Mouse (Mus musculus): Measurements from ENCODE around the gene Ttc39d. TPM values are rescaled to one million over a fixed set of nuclear protein-coding genes. Genes with fewer than 3 reads are reported as not detected.
"Not testable (repeated sequence)": the region's sequence is repeated elsewhere in the genome, so short reads cannot be mapped to it uniquely, and the experiment has no call there.

Gene Ttc39d
- polyA plus RNA-seq, 1 experiment from 2014 or later: not detected

GRCm38 (mm10) chr17:80172761-80173160 lies 34.5 kb upstream of the Ttc39d start:
- 95% methylated on average over 5 of the region's 5 CpGs for WGBS
- Histone ChIP-seq H3K9ac (replicated peaks) (no peak overlapping the region), H3K36me3 (no peaks in the 10 kb centered on the region), H3K27ac (replicated peaks) (no peak overlapping the region), H3K4me1 (peaks cover 15% of the 10 kb centered on the region), H3K9me3 (no peaks in the 10 kb centered on the region), H3K4me2 (replicated peaks) (no peak overlapping the region), H3K27me3 (no peaks in the 10 kb centered on the region), H3K4me3 (no peak overlapping the region)
- ATAC-seq (replicated peaks): no peak

GRCm38 (mm10) chr17:80173708-80174107 lies 33.6 kb upstream of the Ttc39d start:
- Histone ChIP-seq H3K27ac (replicated peaks) (no peak overlapping the region), H3K36me3 (no peaks in the 10 kb centered on the region), H3K4me3 (no peak overlapping the region), H3K4me2 (replicated peaks) (no peak overlapping the region), H3K9ac (replicated peaks) (no peak overlapping the region), H3K27me3 (no peaks in the 10 kb centered on the region), H3K4me1 (peaks cover 6% of the 10 kb centered on the region), H3K9me3 (no peaks in the 10 kb centered on the region)
- ATAC-seq (replicated peaks): no peak
- WGBS: 91% methylated on average over 2 of the region's 2 CpGs

GRCm38 (mm10) chr17:80174146-80174545 lies 33.1 kb upstream of the Ttc39d start:
- no peak overlapping the region for H3K4me3 ChIP-seq
- H3K9ac ChIP-seq (replicated peaks): no peak overlapping the region
- no peaks in the 10 kb centered on the region for H3K27me3 ChIP-seq
- no peak for ATAC-seq (replicated peaks)
- peaks cover 1% of the 10 kb centered on the region for H3K4me1 ChIP-seq
- WGBS: 79% methylated on average over 3 of the region's 3 CpGs
- H3K4me2 ChIP-seq (replicated peaks): no peak overlapping the region
- H3K9me3 ChIP-seq: no peaks in the 10 kb centered on the region
- H3K27ac ChIP-seq (replicated peaks): no peak overlapping the region
- no peaks in the 10 kb centered on the region for H3K36me3 ChIP-seq

GRCm38 (mm10) chr17:80174699-80175385 lies 32.4 kb upstream of the Ttc39d start:
- 83% methylated on average over 19 of the region's 19 CpGs for WGBS
- no peak; the same call in 1 of the 2 replicates for ATAC-seq (replicated peaks)
- H3K4me3 ChIP-seq: no peak overlapping the region
- H3K27ac ChIP-seq (replicated peaks): no peak overlapping the region
- H3K36me3 ChIP-seq: no peaks in the 10 kb centered on the region
- H3K4me2 ChIP-seq (replicated peaks): no peak overlapping the region
- H3K4me1 ChIP-seq: no peaks in the 10 kb centered on the region
- H3K27me3 ChIP-seq: no peaks in the 10 kb centered on the region
- no peaks in the 10 kb centered on the region for H3K9me3 ChIP-seq
- no peak overlapping the region for H3K9ac ChIP-seq (replicated peaks)

GRCm38 (mm10) chr17:80175386-80175739 lies 31.9 kb upstream of the Ttc39d start:
- WGBS: 66% methylated on average over 4 of the region's 4 CpGs
- ATAC-seq (replicated peaks): no peak
- Histone ChIP-seq H3K4me3 (no peak overlapping the region), H3K9ac (replicated peaks) (no peak overlapping the region), H3K4me2 (replicated peaks) (no peak overlapping the region), H3K27ac (replicated peaks) (no peak overlapping the region), H3K4me1 (no peaks in the 10 kb centered on the region), H3K36me3 (no peaks in the 10 kb centered on the region), H3K27me3 (no peaks in the 10 kb centered on the region), H3K9me3 (no peaks in the 10 kb centered on the region)

- Histone ChIP-seq H3K4me2 (replicated peaks) (no peak overlapping the region), H3K36me3 (no peaks in the 10 kb centered on the region), H3K27ac (replicated peaks) (no peak overlapping the region), H3K4me1 (no peaks in the 10 kb centered on the region), H3K9me3 (no peaks in the 10 kb centered on the region), H3K9ac (replicated peaks) (no peak overlapping the region), H3K4me3 (no peak overlapping the region), H3K27me3 (no peaks in the 10 kb centered on the region)
- WGBS: 94% methylated on average over 3 of the region's 3 CpGs
- ATAC-seq (replicated peaks): no peak
Measured at GRCm38 (mm10) chr17:80175966-80176365, 31.3 kb upstream of the Ttc39d start.

- H3K27ac ChIP-seq (replicated peaks); H3K4me3 ChIP-seq; H3K27me3 ChIP-seq; H3K9me3 ChIP-seq; H3K9ac ChIP-seq (replicated peaks); H3K4me2 ChIP-seq (replicated peaks); ATAC-seq (replicated peaks); H3K36me3 ChIP-seq; H3K4me1 ChIP-seq: not testable (repeated sequence)
- WGBS: over 99% methylated on average over 3 of the region's 3 CpGs
Measured at GRCm38 (mm10) chr17:80178846-80179245, 28.4 kb upstream of the Ttc39d start.

GRCm38 (mm10) chr17:80179959-80180358 lies 27.3 kb upstream of the Ttc39d start:
- Histone ChIP-seq H3K27me3 (no peaks in the 10 kb centered on the region), H3K4me3 (no peak overlapping the region), H3K9ac (replicated peaks) (no peak overlapping the region), H3K4me1 (no peaks in the 10 kb centered on the region), H3K9me3 (no peaks in the 10 kb centered on the region), H3K36me3 (no peaks in the 10 kb centered on the region), H3K4me2 (replicated peaks) (no peak overlapping the region), H3K27ac (replicated peaks) (no peak overlapping the region)
- peak; percentile 91 for ATAC-seq (replicated peaks)
- under 1% methylated on average over 6 of the region's 6 CpGs for WGBS

GRCm38 (mm10) chr17:80180468-80180867 lies 26.8 kb upstream of the Ttc39d start:
- no peak overlapping the region for H3K27ac ChIP-seq (replicated peaks)
- no peaks in the 10 kb centered on the region for H3K4me1 ChIP-seq
- no peaks in the 10 kb centered on the region for H3K9me3 ChIP-seq
- no peak overlapping the region for H3K4me3 ChIP-seq
- H3K9ac ChIP-seq (replicated peaks): no peak overlapping the region
- no peaks in the 10 kb centered on the region for H3K27me3 ChIP-seq
- ATAC-seq (replicated peaks): peak; percentile 44; the same call in 1 of the 2 replicates
- H3K36me3 ChIP-seq: no peaks in the 10 kb centered on the region
- no peak overlapping the region for H3K4me2 ChIP-seq (replicated peaks)

- Histone ChIP-seq H3K9me3 (no peaks in the 10 kb centered on the region), H3K36me3 (no peaks in the 10 kb centered on the region), H3K27me3 (no peaks in the 10 kb centered on the region), H3K9ac (replicated peaks) (no peak overlapping the region), H3K4me1 (no peaks in the 10 kb centered on the region), H3K27ac (replicated peaks) (no peak overlapping the region), H3K4me3 (no peak overlapping the region), H3K4me2 (replicated peaks) (no peak overlapping the region)
- 86% methylated on average over 9 of the region's 10 CpGs for WGBS
- ATAC-seq (replicated peaks): no peak
Measured at GRCm38 (mm10) chr17:80183615-80184014, 23.6 kb upstream of the Ttc39d start.

- WGBS: 73% methylated on average over 5 of the region's 5 CpGs
- H3K4me1 ChIP-seq: no peaks in the 10 kb centered on the region
- no peak overlapping the region for H3K4me3 ChIP-seq
- H3K9me3 ChIP-seq: no peaks in the 10 kb centered on the region
- ATAC-seq (replicated peaks): no peak
- no peak overlapping the region for H3K4me2 ChIP-seq (replicated peaks)
- no peak overlapping the region for H3K9ac ChIP-seq (replicated peaks)
- H3K27me3 ChIP-seq: no peaks in the 10 kb centered on the region
- no peak overlapping the region for H3K27ac ChIP-seq (replicated peaks)
- peaks cover 34% of the 10 kb centered on the region for H3K36me3 ChIP-seq
Measured at GRCm38 (mm10) chr17:80193075-80193474, 14.2 kb upstream of the Ttc39d start.

GRCm38 (mm10) chr17:80199160-80199778 lies 8.0 kb upstream of the Ttc39d start:
- ATAC-seq (replicated peaks): peak; percentile 57; the same call in 1 of the 2 replicates
- Histone ChIP-seq H3K9me3 (no peaks in the 10 kb centered on the region), H3K27ac (replicated peaks) (no peak overlapping the region), H3K36me3 (peaks cover 81% of the 10 kb centered on the region), H3K27me3 (no peaks in the 10 kb centered on the region), H3K4me3 (no peak overlapping the region), H3K4me2 (replicated peaks) (no peak overlapping the region), H3K9ac (replicated peaks) (no peak overlapping the region), H3K4me1 (peaks cover 13% of the 10 kb centered on the region)
- WGBS: 95% methylated on average over 3 of the region's 3 CpGs

- WGBS: 21% methylated on average over 5 of the region's 5 CpGs
- H3K4me2 ChIP-seq (replicated peaks): peak overlapping the region; percentile 83
- peaks cover 31% of the 10 kb centered on the region for H3K4me1 ChIP-seq
- H3K36me3 ChIP-seq: peaks cover 36% of the 10 kb centered on the region
- ATAC-seq (replicated peaks): no peak
- peak overlapping the region; percentile 96 for H3K9ac ChIP-seq (replicated peaks)
- H3K27me3 ChIP-seq: no peaks in the 10 kb centered on the region
- no peaks in the 10 kb centered on the region for H3K9me3 ChIP-seq
- H3K4me3 ChIP-seq: peak overlapping the region; percentile 95
- peak overlapping the region; percentile 99 for H3K27ac ChIP-seq (replicated peaks)
Measured at GRCm38 (mm10) chr17:80205657-80206056, 1.6 kb upstream of the Ttc39d start.
